Comparison of ENCODE assay signal across 7 mouse cellular contexts in genomic region chr7:127308887-127309286, GRCm38 (mm10). TPM values are rescaled to one million over a fixed set of nuclear protein-coding genes. Genes with fewer than 3 reads are reported as not detected.
A peak's percentile ranks its signal among the peaks of the same experiment; 100 is the strongest.
DNase-seq lines count a peak whose midpoint lies in the region; ATAC-seq lines count a peak whose summit lies in the region.

No protein-coding gene starts in this region.

- no peaks in the 10 kb centered on the region for H3K4me1 ChIP-seq in intestine, embryonic 16.5 days (ENCODE audit: control insufficient read depth, insufficient read depth, low read length)
- peaks cover 4% of the 10 kb centered on the region; the same call in 1 of the 2 replicates for H3K4me1 ChIP-seq in limb, embryonic 13.5 days

- 66% methylated on average over 4 of the region's 4 CpGs for WGBS in intestine, embryonic 16.5 days
- WGBS in limb, embryonic 13.5 days, result 67% methylated on average over 4 of the region's 4 CpGs

- H3K36me3 ChIP-seq in intestine, embryonic 16.5 days (ENCODE audit: control insufficient read depth, insufficient read depth, low read length), result no peaks in the 10 kb centered on the region
- H3K36me3 ChIP-seq in limb, embryonic 13.5 days, result no peaks in the 10 kb centered on the region

- no peak overlapping the region for H3K9ac ChIP-seq in intestine, embryonic 16.5 days (ENCODE audit: low read depth, low read length)
- no peak overlapping the region for H3K9ac ChIP-seq in limb, embryonic 13.5 days

- ATAC-seq in intestine, embryonic 16.5 days, result peak; percentile 78
- ATAC-seq in limb, embryonic 13.5 days (ENCODE audit: low FRiP score, low read depth), result peak; percentile 66; the same call in 1 of the 2 replicates

- H3K9me3 ChIP-seq in intestine, embryonic 16.5 days (ENCODE audit: control insufficient read depth, low read length), result no peaks in the 10 kb centered on the region
- no peaks in the 10 kb centered on the region for H3K9me3 ChIP-seq in limb, embryonic 13.5 days

- no peak overlapping the region for H3K4me3 ChIP-seq in intestine, embryonic 16.5 days (ENCODE audit: low read length)
- H3K4me3 ChIP-seq in limb, embryonic 13.5 days, result no peak overlapping the region

- DNase-seq in thymus, postnatal 0 days (ENCODE audit: low spot score), result peak; percentile 73
- no peak for DNase-seq in thymus, postnatal 36 days
- peak; percentile 72 for DNase-seq in adipocyte (ENCODE audit: low spot score)
- DNase-seq in embryo, embryonic 9.5 days (ENCODE audit: extremely low spot score), result peak; percentile 65
- peak; percentile 87 for DNase-seq in retina, embryonic 14.5 days (ENCODE audit: low spot score)

- H3K27ac ChIP-seq in intestine, embryonic 16.5 days (ENCODE audit: low read length), result no peak overlapping the region
- H3K27ac ChIP-seq in limb, embryonic 13.5 days, result no peak overlapping the region

- no peaks in the 10 kb centered on the region for H3K27me3 ChIP-seq in intestine, embryonic 16.5 days (replicated peaks; ENCODE audit: control insufficient read depth, insufficient read depth, low read length)
- no peaks in the 10 kb centered on the region for H3K27me3 ChIP-seq in limb, embryonic 13.5 days

- no peak overlapping the region for H3K4me2 ChIP-seq in intestine, embryonic 16.5 days (ENCODE audit: low read depth, low read length)
- no peak overlapping the region for H3K4me2 ChIP-seq in limb, embryonic 13.5 days (replicated peaks)

RNA-seq across cellular contexts. Expression of gene Itgal, which starts 12.8 kb away (rescaled TPM):
- 81.6 and 96.5 TPM in 2 replicates for polyA plus RNA-seq in thymus, postnatal 0 days (2015; fragmentation: Nextera tagmentation; extraction: Ambion mirVana)
- 2.4 and 2.8 TPM in 2 replicates for polyA plus RNA-seq in intestine, embryonic 16.5 days (2015; fragmentation: Nextera tagmentation; extraction: Ambion mirVana)
- 0.69 TPM in 2 replicates for polyA plus RNA-seq in limb, embryonic 13.5 days (2015; fragmentation: Nextera tagmentation; extraction: Ambion mirVana)

RNA-seq across cellular contexts. Expression of gene Sephs2, which starts 35.0 kb away (rescaled TPM):
- polyA plus RNA-seq in thymus, postnatal 0 days (2015; fragmentation: Nextera tagmentation; extraction: Ambion mirVana), result 146 and 151 TPM in 2 replicates
- polyA plus RNA-seq in intestine, embryonic 16.5 days (2015; fragmentation: Nextera tagmentation; extraction: Ambion mirVana), result 187 and 224 TPM in 2 replicates
- polyA plus RNA-seq in limb, embryonic 13.5 days (2015; fragmentation: Nextera tagmentation; extraction: Ambion mirVana), result 69.4 and 72.8 TPM in 2 replicates

RNA-seq across cellular contexts. Expression of gene Zfp768, which starts 36.5 kb away (rescaled TPM):
- 2.5 TPM in 2 replicates for polyA plus RNA-seq in thymus, postnatal 0 days (2015; fragmentation: Nextera tagmentation; extraction: Ambion mirVana)
- polyA plus RNA-seq in intestine, embryonic 16.5 days (2015; fragmentation: Nextera tagmentation; extraction: Ambion mirVana), result 21.9 and 23.4 TPM in 2 replicates
- 19.8 and 20.6 TPM in 2 replicates for polyA plus RNA-seq in limb, embryonic 13.5 days (2015; fragmentation: Nextera tagmentation; extraction: Ambion mirVana)

RNA-seq across cellular contexts. Expression of gene Dctpp1, which starts 48.4 kb away (rescaled TPM):
- polyA plus RNA-seq in thymus, postnatal 0 days (2015; fragmentation: Nextera tagmentation; extraction: Ambion mirVana), result 181 and 213 TPM in 2 replicates
- polyA plus RNA-seq in intestine, embryonic 16.5 days (2015; fragmentation: Nextera tagmentation; extraction: Ambion mirVana), result 176 and 195 TPM in 2 replicates
- 172 and 176 TPM in 2 replicates for polyA plus RNA-seq in limb, embryonic 13.5 days (2015; fragmentation: Nextera tagmentation; extraction: Ambion mirVana)

Comparison
In these comparisons a context has a peak if more than half of its experiments do, and no peak if none do; other contexts are left out.
1. DNase-seq: peak in thymus, postnatal 0 days (single experiment), adipocyte (single experiment), embryo, embryonic 9.5 days (single experiment) and retina, embryonic 14.5 days (single experiment); none in thymus, postnatal 36 days (0 of 2).
2. RNA of gene Itgal, which starts 12.8 kb away (polyA plus RNA-seq): 81.6 to 96.5 TPM in thymus, postnatal 0 days; 2.4 to 2.8 TPM in intestine, embryonic 16.5 days and 0.69 TPM in limb, embryonic 13.5 days; every median in the first group is over 10 times any median in the second.